Mouse (Mus musculus) heart, adult 2 months (tissue): ENCODE measurements around the gene Arhgap18.

Experiments used
- CTCF ChIP-seq: fragments of 200-600 bp; IDR thresholded peaks from 2 replicates; pipeline ENCODE4 v1.8.1; 2022; ENCODE audit warnings: antibody characterized with exemption, mild to moderate bottlenecking, moderate library complexity
- POLR2A ChIP-seq: fragments of 200-500 bp; IDR thresholded peaks from 2 replicates; pipeline ENCODE4 v1.6.1; 2011; ENCODE audit warnings: mild to moderate bottlenecking, low read depth, low read length, control low read depth; ENCODE audit not compliant: insufficient read depth

DNA sequence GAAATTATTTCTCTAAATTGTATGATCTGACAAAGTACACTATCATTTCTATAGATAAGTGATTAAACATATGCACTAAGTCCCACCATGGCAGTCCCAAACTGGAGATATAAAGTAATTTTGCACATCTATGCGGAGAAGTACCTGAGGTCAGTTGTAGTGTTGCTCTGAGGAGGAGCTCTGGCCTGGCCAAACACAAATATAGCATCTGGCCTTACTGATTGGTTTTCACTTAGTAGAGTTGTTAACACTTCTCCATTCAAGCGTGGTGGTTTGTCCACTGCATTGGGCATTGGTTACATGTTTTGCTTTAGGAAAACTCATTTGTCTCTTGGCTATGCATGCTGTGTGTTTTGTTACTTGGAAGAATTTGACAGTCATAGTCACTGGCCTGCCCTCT is 36.5 kb downstream of the Arhgap18 start:
- TF ChIP-seq POLR2A (no peak), CTCF (no peak)
